Mouse (Mus musculus): Measurements from ENCODE around the gene Ang.

DNA sequence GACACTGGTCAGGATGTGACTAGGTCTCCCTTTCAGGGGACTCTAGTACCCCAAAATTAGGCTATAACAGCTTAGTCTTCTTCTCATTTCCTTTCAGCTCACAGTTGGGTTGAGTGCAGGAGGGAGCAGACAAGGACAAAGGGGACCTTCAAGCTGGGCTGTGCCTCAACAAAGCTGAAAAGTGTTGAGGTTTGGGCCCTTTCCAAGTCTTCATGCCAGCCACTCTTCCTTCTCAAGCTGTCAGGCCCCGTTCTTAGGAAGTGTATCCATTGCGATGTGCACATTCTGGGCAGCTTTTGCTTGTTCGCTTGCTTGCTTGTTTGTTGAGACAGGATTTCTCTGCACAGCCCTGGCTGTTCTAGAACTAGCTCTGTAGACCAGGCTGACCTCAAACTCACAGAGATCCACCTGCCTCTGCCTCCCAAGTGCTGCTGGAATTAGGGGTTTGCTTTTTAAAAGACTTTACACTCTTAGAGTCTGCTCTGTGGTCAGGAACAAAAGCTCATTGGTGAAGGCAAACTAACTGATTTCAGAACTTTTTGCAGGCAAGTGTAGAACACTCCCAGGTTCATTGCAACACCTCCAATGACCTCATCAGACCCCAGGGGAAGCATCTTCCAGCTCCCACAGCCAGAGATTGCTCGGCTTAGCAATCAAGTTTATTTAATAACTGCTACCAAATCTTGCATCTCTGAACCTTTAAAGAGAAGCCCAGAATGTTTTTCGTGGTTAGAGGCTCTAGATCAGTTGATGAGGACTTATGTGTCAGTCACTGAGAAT, 3.3 kb downstream of the Ang start:
- no peak for TF ChIP-seq MYC (IDR thresholded peaks at IDR 0.05; ENCODE audit: low read depth, low read length)
- no peak for TF ChIP-seq MAZ (IDR thresholded peaks at IDR 0.05; ENCODE audit: low read depth, low read length)
- no peak for TF ChIP-seq CTCF (IDR thresholded peaks at IDR 0.05 in 2 of 3, conservative IDR thresholded peaks at IDR 0.05 in 1 of 3; ENCODE audit: control insufficient read depth in 1 of 3, insufficient read depth in 1 of 3, low read depth in 2 of 3, low read length in 3 of 3, poor library complexity in 1 of 3, severe bottlenecking in 1 of 3)
- no peak for TF ChIP-seq SIN3A (IDR thresholded peaks at IDR 0.05; ENCODE audit: low read length)
- no peak for TF ChIP-seq POLR2A (IDR thresholded peaks at IDR 0.05; ENCODE audit: control insufficient read depth in 1 of 2, insufficient read depth in 1 of 2, low read depth in 1 of 2, low read length in 2 of 2, poor library complexity in 1 of 2)
- no peak for TF ChIP-seq SMC3 (IDR thresholded peaks at IDR 0.05; ENCODE audit: low read depth, low read length)
- no peak for TF ChIP-seq EP300 (IDR thresholded peaks at IDR 0.05; ENCODE audit: low read depth in 1 of 2, low read length in 2 of 2)
- TF ChIP-seq ZNF384 (IDR thresholded peaks at IDR 0.05; ENCODE audit: low read depth, low read length) = no peak
